Mouse (Mus musculus) kidney, adult 2 months (tissue): ENCODE data around the gene Slu7. TPM values are rescaled to one million over a fixed set of nuclear protein-coding genes. Genes with fewer than 3 reads are reported as not detected.

Source experiments
- DNase-seq: peaks from one replicate; pipeline ENCODE4 v3.0.0; 2021
- H3K27ac ChIP-seq: fragments of 200-500 bp; 2 replicates; pipeline ENCODE4 v1.5.1; 2012; ENCODE audit warnings: low read depth, low read length, control low read depth, inconsistent platforms; ENCODE audit not compliant: insufficient read depth
- H3K27me3 ChIP-seq: fragments of 200-500 bp; replicated peaks from 2 replicates; pipeline ENCODE4 v1.6.1; 2012; ENCODE audit warnings: mild to moderate bottlenecking, moderate library complexity, low read length, inconsistent platforms; ENCODE audit not compliant: control insufficient read depth, insufficient read depth
- H3K36me3 ChIP-seq: fragments of 200-500 bp; 2 replicates; pipeline ENCODE4 v1.6.1; 2012; ENCODE audit warnings: mild to moderate bottlenecking, moderate library complexity, low read length, inconsistent platforms; ENCODE audit not compliant: control insufficient read depth, insufficient read depth
- H3K4me1 ChIP-seq: fragments of 200-500 bp; 2 replicates; pipeline ENCODE4 v1.6.1; 2011; ENCODE audit warnings: low read length; ENCODE audit not compliant: control insufficient read depth, insufficient read depth
- H3K4me3 ChIP-seq: fragments of 200-500 bp; 2 replicates; pipeline ENCODE4 v1.5.1; 2011; ENCODE audit warnings: mild to moderate bottlenecking, low read depth, low read length, control low read depth; ENCODE audit not compliant: insufficient read depth
- CTCF ChIP-seq: fragments of 200-500 bp; conservative IDR thresholded peaks from 2 replicates; pipeline ENCODE4 v1.5.1; 2011; ENCODE audit warnings: low read depth, mild to moderate bottlenecking, control low read depth, low read length, moderate library complexity, mixed read lengths; ENCODE audit not compliant: insufficient read depth, insufficient read length
- POLR2A ChIP-seq: fragments of 200-500 bp; IDR thresholded peaks from one replicate; pipeline ENCODE4 v1.6.1; 2011; ENCODE audit warnings: low read depth, low read length, control low read depth
- WGBS: fragments of 180-500 bp; shearing (Covaris S2); methylation state at CpG from one replicate; pipeline ENCODE4 v1.1.7; 2018; 5-methylcytosine and 5-hydroxymethylcytosine counted together
- polyA plus RNA-seq: library from polyadenylated mRNA; depleted of rRNA; stranded (reverse); fragments of >200 nt; gene quantifications from 2 replicates; pipeline ENCODE4 v1.2.3, GENCODE M21; 2012

The Slu7 gene
- polyA plus RNA-seq, 1 experiment: 5.5 TPM

GRCm38 (mm10) chr11:43425166-43425709 is 8.3 kb upstream of the Slu7 start:
- H3K4me3 ChIP-seq: peak overlapping the region; percentile 76; the same call in 1 of the 2 replicates
- peaks cover 11% of the 10 kb centered on the region for H3K4me1 ChIP-seq
- H3K27me3 ChIP-seq: no peaks in the 10 kb centered on the region
- no peak for DNase-seq
- 87% methylated on average over 9 of the region's 9 CpGs for WGBS
- no peak overlapping the region for H3K27ac ChIP-seq
- TF ChIP-seq CTCF: no peak
- no peak for TF ChIP-seq POLR2A
- H3K36me3 ChIP-seq: no peaks in the 10 kb centered on the region; the same call in 1 of the 2 replicates

GRCm38 (mm10) chr11:43425824-43426413 is 7.6 kb upstream of the Slu7 start, which contains the start of gene Pttg1:
Gene Pttg1, minus strand, starts transcription at chr11:43426251.
- TF ChIP-seq CTCF (no peak), POLR2A (peak; percentile 96)
- Histone ChIP-seq H3K36me3 (no peaks in the 10 kb centered on the region; the same call in 1 of the 2 replicates), H3K27ac (peak within 1 kb of the TSS; percentile 96), H3K4me1 (peaks cover 11% of the 10 kb centered on the region), H3K27me3 (no peaks in the 10 kb centered on the region), H3K4me3 (peak within 1 kb of the TSS; percentile 76)
- WGBS: 2% methylated on average over 27 of the region's 27 CpGs
- DNase-seq: peak; percentile 94

- Histone ChIP-seq H3K4me3 (peak overlapping the region; percentile 22; the same call in 1 of the 2 replicates), H3K27me3 (no peaks in the 10 kb centered on the region), H3K27ac (peak overlapping the region; percentile 96), H3K36me3 (no peaks in the 10 kb centered on the region; the same call in 1 of the 2 replicates), H3K4me1 (peaks cover 11% of the 10 kb centered on the region)
- no peak for DNase-seq
- TF ChIP-seq POLR2A: no peak
- no peak for TF ChIP-seq CTCF
- WGBS: 16% methylated on average over 7 of the region's 7 CpGs
Observed at GRCm38 (mm10) chr11:43426414-43426884, 7.1 kb upstream of the Slu7 start.

GRCm38 (mm10) chr11:43434024-43434407 is 472 bp downstream of the Slu7 start:
- Histone ChIP-seq H3K27me3 (no peaks in the 10 kb centered on the region), H3K4me1 (peaks cover 6% of the 10 kb centered on the region; the same call in 1 of the 2 replicates), H3K27ac (peak overlapping the region; percentile 88), H3K36me3 (peaks cover 3% of the 10 kb centered on the region), H3K4me3 (peak overlapping the region; percentile 99)
- no peak for TF ChIP-seq POLR2A
- TF ChIP-seq CTCF: no peak
- DNase-seq: no peak
- 0% methylated on average over 9 of the region's 9 CpGs for WGBS

GRCm38 (mm10) chr11:43441121-43441520 is 7.6 kb downstream of the Slu7 start:
- no peaks in the 10 kb centered on the region for H3K4me1 ChIP-seq
- WGBS: 96% methylated on average over 10 of the region's 10 CpGs
- no peak overlapping the region for H3K27ac ChIP-seq
- no peak overlapping the region for H3K4me3 ChIP-seq
- no peak for DNase-seq
- H3K36me3 ChIP-seq: peaks cover 13% of the 10 kb centered on the region
- H3K27me3 ChIP-seq: no peaks in the 10 kb centered on the region
- TF ChIP-seq POLR2A: no peak
- TF ChIP-seq CTCF: no peak

GRCm38 (mm10) chr11:43443183-43443582 is 9.6 kb downstream of the Slu7 start:
- TF ChIP-seq POLR2A (no peak), CTCF (no peak)
- Histone ChIP-seq H3K4me1 (no peaks in the 10 kb centered on the region), H3K36me3 (peaks cover 13% of the 10 kb centered on the region), H3K27me3 (no peaks in the 10 kb centered on the region), H3K27ac (no peak overlapping the region), H3K4me3 (no peak overlapping the region)
- 95% methylated on average over 13 of the region's 13 CpGs for WGBS
- no peak for DNase-seq

GRCm38 (mm10) chr11:43449916-43450315 is 16.4 kb downstream of the Slu7 start:
- TF ChIP-seq POLR2A (no peak), CTCF (no peak)
- peaks cover 3% of the 10 kb centered on the region for H3K36me3 ChIP-seq
- DNase-seq: no peak
- H3K4me3 ChIP-seq: no peak overlapping the region
- H3K27ac ChIP-seq: no peak overlapping the region
- 69% methylated on average over 2 of the region's 2 CpGs for WGBS
- no peaks in the 10 kb centered on the region for H3K27me3 ChIP-seq
- no peaks in the 10 kb centered on the region for H3K4me1 ChIP-seq
